ENCODE assay signal across 8 mouse cellular contexts in the genomic region with DNA sequence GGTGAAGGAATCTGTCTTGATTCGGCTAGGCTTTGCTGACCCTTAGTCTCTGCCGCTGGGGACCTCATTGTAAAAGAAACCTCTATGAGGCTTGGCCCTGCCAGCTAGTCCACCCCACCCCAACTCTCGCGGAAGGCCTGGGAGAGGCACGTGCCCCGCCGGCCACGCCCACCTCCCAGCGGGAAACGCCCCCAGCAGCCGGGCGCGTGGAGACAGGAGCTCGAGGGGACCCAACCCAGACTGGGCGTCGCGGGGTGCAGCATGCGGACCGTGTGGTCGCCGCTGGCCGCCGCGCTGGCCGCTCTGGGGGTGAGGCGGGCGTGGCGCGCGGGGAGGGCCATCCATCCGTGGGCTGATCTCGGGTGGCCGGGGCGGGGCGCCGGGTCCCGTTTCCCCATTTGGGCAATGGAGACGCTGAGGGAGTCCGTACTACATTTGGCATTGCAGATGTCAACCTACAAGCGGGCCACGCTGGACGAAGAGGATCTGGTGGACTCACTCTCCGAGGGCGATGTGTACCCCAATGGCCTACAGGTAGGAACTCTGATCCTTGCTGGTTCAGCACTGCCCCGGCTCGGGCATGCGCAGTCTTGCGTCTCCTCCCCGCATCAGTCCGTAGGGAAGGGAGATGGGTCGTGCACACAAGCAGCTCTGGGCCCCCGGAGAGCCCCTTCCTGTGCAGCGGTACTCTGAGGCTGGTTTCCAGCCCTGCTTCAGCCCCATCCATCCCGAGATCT. TPM values are rescaled to one million over a fixed set of nuclear protein-coding genes. Genes with fewer than 3 reads are reported as not detected.
DNase-seq lines count a peak whose midpoint lies in the region; ATAC-seq lines count a peak whose summit lies in the region.

No protein-coding gene starts in this region.

- 0 out of 2 replicates have a peak, but pooled peaks have one; percentile 45 for ATAC-seq in erythroblast, adult 5-6 weeks (replicated peaks; ENCODE audit: low FRiP score, poor library complexity, severe bottlenecking)
- peak; percentile 58 for ATAC-seq in heart, embryonic 14.5 days (ENCODE audit: insufficient number of reproducible peaks, insufficient read depth, low FRiP score, low read depth)
- ATAC-seq in kidney, embryonic 16.5 days (ENCODE audit: low FRiP score, low TSS enrichment): peak; percentile 81

- WGBS in heart, embryonic 14.5 days: 2% methylated on average over 54 of the region's 54 CpGs
- WGBS in kidney, embryonic 16.5 days: 1% methylated on average over 54 of the region's 54 CpGs

- H3K4me2 ChIP-seq in heart, embryonic 14.5 days (ENCODE audit: low read length): peak overlapping the region; percentile 97
- peak overlapping the region; percentile 97 for H3K4me2 ChIP-seq in kidney, embryonic 16.5 days (replicated peaks; ENCODE audit: low read depth, low read length)

- H3K27me3 ChIP-seq in heart, embryonic 14.5 days (ENCODE audit: control insufficient read depth, insufficient read depth, low read length): no peaks in the 10 kb centered on the region
- H3K27me3 ChIP-seq in kidney, embryonic 16.5 days (ENCODE audit: insufficient read depth, low read length): no peaks in the 10 kb centered on the region

- 0 out of 4 replicates have a peak overlapping the region, but pooled peaks of 1 of the 2 experiments have one; percentile 38 for H3K27ac ChIP-seq in heart, embryonic 14.5 days (replicated peaks in 1 of 2; ENCODE audit: control insufficient read depth in 1 of 2, insufficient read depth in 1 of 2, low read depth in 2 of 2, low read length in 2 of 2)
- 0 out of 2 replicates have a peak overlapping the region, but pooled peaks have one; percentile 33 for H3K27ac ChIP-seq in kidney, embryonic 16.5 days (ENCODE audit: low read length)

- peak; percentile 89 for DNase-seq in A20 (ENCODE audit: low read depth, low spot score)
- peak; percentile 79 to 84 for DNase-seq in adrenal gland, adult 18-20 months (ENCODE audit: low spot score in 2 of 2)
- DNase-seq in lung, postnatal 10 days: peak; percentile 93
- DNase-seq in ovary, adult 18-20 months (ENCODE audit: low spot score): peak; percentile 74
- DNase-seq in thymus, postnatal 36 days: peak; percentile 74 to 79

- H3K9me3 ChIP-seq in heart, embryonic 14.5 days (ENCODE audit: control insufficient read depth, low read length): no peaks in the 10 kb centered on the region
- no peaks in the 10 kb centered on the region for H3K9me3 ChIP-seq in kidney, embryonic 16.5 days (ENCODE audit: low read length)

- H3K36me3 ChIP-seq in heart, embryonic 14.5 days (ENCODE audit: control insufficient read depth, insufficient read depth, low read length): no peaks in the 10 kb centered on the region
- no peaks in the 10 kb centered on the region for H3K36me3 ChIP-seq in kidney, embryonic 16.5 days (ENCODE audit: insufficient read depth, low read length)

- H3K9ac ChIP-seq in heart, embryonic 14.5 days (ENCODE audit: low read length): peak overlapping the region; percentile 69
- peak overlapping the region; percentile 71 for H3K9ac ChIP-seq in kidney, embryonic 16.5 days (replicated peaks; ENCODE audit: low read length)

- peak overlapping the region; percentile 54 to 56 for H3K4me3 ChIP-seq in heart, embryonic 14.5 days (ENCODE audit: control insufficient read depth in 1 of 2, insufficient read depth in 1 of 2, low read depth in 1 of 2, low read length in 2 of 2)
- H3K4me3 ChIP-seq in kidney, embryonic 16.5 days (ENCODE audit: low read length): peak overlapping the region; percentile 51

- H3K4me1 ChIP-seq in heart, embryonic 14.5 days (ENCODE audit: control insufficient read depth in 2 of 2, insufficient read depth in 2 of 2, low read length in 2 of 2): peaks cover 31% of the 10 kb centered on the region in 2 experiments
- peaks cover 34% of the 10 kb centered on the region for H3K4me1 ChIP-seq in kidney, embryonic 16.5 days (ENCODE audit: insufficient read depth, low read length)

RNA-seq across cellular contexts. Expression of a gene that starts 51.5 kb away (rescaled TPM):
- 100 to 1,000 TPM; 210 to 273 TPM for total RNA-seq in adrenal gland, adult 18-20 months (2021)
- 2.3 and 3.1 TPM in 2 replicates for total RNA-seq in erythroblast, adult 5-6 weeks (2015; ENCODE audit: low replicate concordance)
- total RNA-seq in erythroblast, adult 5-6 weeks (2017; ENCODE audit: low replicate concordance): 0.68 and 2.1 TPM in 2 replicates
- polyA plus RNA-seq in heart, embryonic 14.5 days (2014; fragmentation: Nextera tagmentation; extraction: Ambion mirVana): 92.8 and 94.3 TPM in 2 replicates
- polyA plus RNA-seq in kidney, embryonic 16.5 days (2015; fragmentation: Nextera tagmentation; extraction: Ambion mirVana): 55.5 and 72.3 TPM in 2 replicates

Comparison
In these comparisons a context has a peak if more than half of its experiments do, and no peak if none do; other contexts are left out.
1. RNA of a gene that starts 51.5 kb away (total RNA-seq): 210 to 273 TPM in adrenal gland, adult 18-20 months; 0.68 to 3.1 TPM in erythroblast, adult 5-6 weeks; every median in the first group is over 10 times any median in the second.
2. Peak in every context shown above with its lines, with median percentiles within 50 percentile points of each other: DNase-seq and ATAC-seq.